Mouse (Mus musculus) erythroblast, embryonic 14.5 days (primary cell): ENCODE results near the gene Fgd5.

Source experiments
- GATA1 ChIP-seq: IDR thresholded peaks from 2 replicates; pipeline ENCODE4 v1.6.1; 2012; ENCODE audit warnings: low read length, inconsistent platforms, mixed read lengths
- TAL1 ChIP-seq: IDR thresholded peaks from 3 replicates; pipeline ENCODE4 v1.6.1; 2012; ENCODE audit warnings: low read length, inconsistent platforms, mixed read lengths

- TF ChIP-seq GATA1 (no peak), TAL1 (no peak)
Observed at GRCm38 (mm10) chr6:91978371-91979300, at the start of gene Fgd5.
